Mouse (Mus musculus) spleen, postnatal 4 days (tissue): ENCODE data around the gene AC192777.2.
"Not testable (repeated sequence)": the region's sequence is repeated elsewhere in the genome, so short reads cannot be mapped to it uniquely, and the experiment has no call there.

Source experiments
- DNase-seq, 2 experiments: peaks; one replicate each; pipeline ENCODE4 v3.0.0; 2022; ENCODE audit warnings: low spot score in 2 of 2

The AC192777.2 gene

DNA sequence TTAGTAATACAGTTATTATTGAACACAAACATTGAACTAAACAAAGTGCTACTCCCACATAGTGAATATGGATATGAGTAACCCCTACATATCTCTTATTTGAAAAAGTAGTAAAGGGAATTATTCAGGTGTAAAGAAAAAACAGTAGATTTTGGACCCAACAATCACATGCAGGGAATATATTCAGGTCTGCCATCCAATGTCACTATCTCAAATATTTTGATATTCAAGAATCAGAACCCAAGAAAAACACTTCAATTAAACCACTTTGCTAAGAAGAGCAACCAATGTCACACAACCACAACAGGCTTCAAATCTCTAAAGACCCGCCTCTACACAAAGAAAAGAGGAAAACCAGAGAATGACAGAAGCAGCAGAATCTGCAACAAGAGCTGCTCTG lies at the start of gene AC192777.2:
AC192777.2 (plus strand) TSS at position 301 of the 400 bp plus-strand sequence.
- DNase-seq: not testable (repeated sequence)

DNA sequence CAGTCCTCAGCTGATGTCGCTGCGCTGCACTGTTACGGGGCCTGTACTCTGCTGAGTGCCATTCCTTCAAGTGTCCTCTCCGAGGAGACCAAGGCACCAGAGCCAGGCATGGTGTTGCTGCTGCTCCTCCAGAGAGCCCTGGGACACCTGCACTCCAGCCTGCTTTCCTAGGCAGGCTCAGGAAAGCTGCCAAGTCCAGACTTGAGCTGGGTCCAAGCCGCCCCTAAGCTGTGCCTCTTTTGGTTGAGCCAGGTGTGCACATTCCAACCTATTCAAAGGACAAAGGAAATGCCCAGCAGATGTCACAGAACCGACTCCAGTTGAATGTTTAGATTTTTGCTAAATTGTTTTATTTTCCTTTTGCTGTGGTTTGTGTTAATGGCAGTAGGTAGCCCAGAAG lies 20.9 kb downstream of the AC192777.2 start:
- not testable (repeated sequence) for DNase-seq

DNA sequence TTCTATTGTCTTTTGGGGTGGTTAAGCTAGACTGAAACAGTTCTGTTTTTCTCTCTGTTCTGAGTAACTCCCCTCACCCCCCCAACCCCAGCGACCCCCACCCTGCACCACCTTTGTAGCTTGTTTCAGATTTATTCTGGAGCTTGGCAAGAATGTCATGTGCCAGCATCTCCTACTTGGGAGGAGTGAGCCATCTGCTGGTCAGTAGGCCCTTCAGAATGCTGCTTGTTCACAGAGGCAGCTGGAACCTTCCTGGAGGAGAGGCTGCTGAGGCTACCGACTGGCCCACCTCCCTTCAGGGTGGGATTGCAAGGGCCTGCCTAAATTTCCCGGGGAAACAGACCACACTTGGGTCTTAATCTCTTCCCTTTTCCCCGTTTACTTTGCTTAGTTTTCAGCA lies 21.6 kb downstream of the AC192777.2 start:
- not testable (repeated sequence) for DNase-seq
